8 mouse cellular contexts compared by ENCODE assay signal in genomic region chr8:70477269-70477982, GRCm38 (mm10). TPM values are rescaled to one million over a fixed set of nuclear protein-coding genes. Genes with fewer than 3 reads are reported as not detected.
A peak's percentile ranks its signal among the peaks of the same experiment; 100 is the strongest.
DNase-seq lines count a peak whose midpoint lies in the region; ATAC-seq and TF ChIP-seq lines count a peak whose summit lies in the region.

No protein-coding gene starts in this region.

- intact Hi-C loops in heart, adult 2 months (cut with DNase I), result loop anchor here (2.0 kb wide), 2 partner anchors 25 to 39 kb away; partner anchors contain the start of gene Crtc1
- intact Hi-C loops in heart, postnatal 10 days (cut with DNase I), result no loop called here

- H3K4me1 ChIP-seq in heart, adult 2 months (ENCODE audit: control insufficient read depth, insufficient read depth, low read length), result peaks cover 2% of the 10 kb centered on the region
- H3K4me1 ChIP-seq in forebrain, embryonic 13.5 days, result peaks cover 7% of the 10 kb centered on the region
- H3K4me1 ChIP-seq in midbrain, embryonic 13.5 days (replicated peaks), result peaks cover 11% of the 10 kb centered on the region

- H3K4me3 ChIP-seq in heart, adult 2 months, result peak overlapping the region; percentile 93
- H3K4me3 ChIP-seq in forebrain, embryonic 13.5 days, result peak overlapping the region; percentile 68
- peak overlapping the region; percentile 66 for H3K4me3 ChIP-seq in midbrain, embryonic 13.5 days (replicated peaks)

- H3K9ac ChIP-seq in heart, adult 2 months (ENCODE audit: low read depth, low read length), result no peak overlapping the region
- no peak overlapping the region for H3K9ac ChIP-seq in forebrain, embryonic 13.5 days
- no peak overlapping the region for H3K9ac ChIP-seq in midbrain, embryonic 13.5 days (replicated peaks)

- peak; percentile 52 for ATAC-seq in forebrain, embryonic 13.5 days
- peak; percentile 59 for ATAC-seq in midbrain, embryonic 13.5 days

- no peak for TF ChIP-seq EP300 in heart, adult 2 months (IDR thresholded peaks at IDR 0.05; ENCODE audit: insufficient read depth, low read depth, low read length)

- no peaks in the 10 kb centered on the region for H3K27me3 ChIP-seq in heart, adult 2 months (ENCODE audit: control insufficient read depth, insufficient read depth, low read length)
- H3K27me3 ChIP-seq in forebrain, embryonic 13.5 days, result peaks cover 31% of the 10 kb centered on the region
- peaks cover 32% of the 10 kb centered on the region for H3K27me3 ChIP-seq in midbrain, embryonic 13.5 days

- H3K9me3 ChIP-seq in forebrain, embryonic 13.5 days (replicated peaks), result no peaks in the 10 kb centered on the region
- no peaks in the 10 kb centered on the region for H3K9me3 ChIP-seq in midbrain, embryonic 13.5 days

- no peaks in the 10 kb centered on the region; the same call in 1 of the 2 replicates for H3K36me3 ChIP-seq in heart, adult 2 months (ENCODE audit: control insufficient read depth, insufficient read depth, low read length)
- H3K36me3 ChIP-seq in forebrain, embryonic 13.5 days (ENCODE audit: poor library complexity, severe bottlenecking), result 0 out of 2 replicates have a peak, but pooled peaks cover 3% of the 10 kb centered on the region
- no peaks in the 10 kb centered on the region for H3K36me3 ChIP-seq in midbrain, embryonic 13.5 days

- no peak for TF ChIP-seq CTCF in heart, adult 2 months (IDR thresholded peaks at IDR 0.05)

- no peak for TF ChIP-seq POLR2A in heart, adult 2 months (IDR thresholded peaks at IDR 0.05; ENCODE audit: insufficient read depth, low read depth, low read length)

- H3K4me2 ChIP-seq in forebrain, embryonic 13.5 days, result peak overlapping the region; percentile 77
- H3K4me2 ChIP-seq in midbrain, embryonic 13.5 days (replicated peaks), result peak overlapping the region; percentile 66

- no peak overlapping the region; the same call in 1 of the 2 replicates for H3K27ac ChIP-seq in heart, adult 2 months
- no peak overlapping the region for H3K27ac ChIP-seq in forebrain, embryonic 13.5 days
- no peak overlapping the region for H3K27ac ChIP-seq in midbrain, embryonic 13.5 days

- DNase-seq in heart, adult 2 months, result no peak
- no peak for DNase-seq in heart, postnatal 10 days
- peak; percentile 83 for DNase-seq in NIH3T3 (ENCODE audit: low read depth)
- DNase-seq in kidney, postnatal 25 days, result peak; percentile 33 to 61
- no peak for DNase-seq in right cerebral cortex, postnatal 36 days (ENCODE audit: low spot score in 2 of 2)
- DNase-seq in layer of hippocampus, adult 9-11 months, result no peak

- 9% methylated on average over 21 of the region's 21 CpGs for WGBS in heart, adult 2 months
- WGBS in forebrain, embryonic 13.5 days, result 2% methylated on average over 21 of the region's 21 CpGs
- WGBS in midbrain, embryonic 13.5 days, result 2% methylated on average over 21 of the region's 21 CpGs

- H3K79me2 ChIP-seq in heart, adult 2 months (replicated peaks; ENCODE audit: control insufficient read depth, insufficient read depth, low read length), result no peaks in the 10 kb centered on the region

RNA-seq across cellular contexts. Expression of gene Klhl26, which starts 0.7 kb away (rescaled TPM):
- total RNA-seq in heart, adult 2 months (2021), result 1 to 10 TPM; 8.1 to 8.6 TPM
- polyA plus RNA-seq in heart, adult 2 months (2012; rRNA removed), result 18.8 and 21.2 TPM in 2 replicates
- total RNA-seq in heart, postnatal 10 days (2021), result 1 to 10 TPM; 8.4 to 8.9 TPM
- 15.3 and 16.4 TPM in 2 replicates for polyA plus RNA-seq in forebrain, embryonic 13.5 days (2015; fragmentation: Nextera tagmentation; extraction: Ambion mirVana)
- 19.3 and 22.2 TPM in 2 replicates for polyA plus RNA-seq in midbrain, embryonic 13.5 days (2015; fragmentation: Nextera tagmentation; extraction: Ambion mirVana)

RNA-seq across cellular contexts. Expression of gene Tmem59l, which starts 9.7 kb away (rescaled TPM):
- total RNA-seq in heart, adult 2 months (2021), result not detected
- polyA plus RNA-seq in heart, adult 2 months (2012; rRNA removed), result 0.21 and 0.53 TPM in 2 replicates
- not detected for total RNA-seq in heart, postnatal 10 days (2021)
- 32.5 and 38.0 TPM in 2 replicates for polyA plus RNA-seq in forebrain, embryonic 13.5 days (2015; fragmentation: Nextera tagmentation; extraction: Ambion mirVana)
- polyA plus RNA-seq in midbrain, embryonic 13.5 days (2015; fragmentation: Nextera tagmentation; extraction: Ambion mirVana), result 60.6 and 61.5 TPM in 2 replicates

RNA-seq across cellular contexts. Expression of gene Crlf1, which starts 15.5 kb away (rescaled TPM):
- total RNA-seq in heart, adult 2 months (2021), result under 1 TPM; 0.68 to 0.89 TPM
- 0.38 and 2.3 TPM in 2 replicates for polyA plus RNA-seq in heart, adult 2 months (2012; rRNA removed)
- under 1 TPM; 0.38 to 0.72 TPM for total RNA-seq in heart, postnatal 10 days (2021)
- 0.86 and 0.92 TPM in 2 replicates for polyA plus RNA-seq in forebrain, embryonic 13.5 days (2015; fragmentation: Nextera tagmentation; extraction: Ambion mirVana)
- polyA plus RNA-seq in midbrain, embryonic 13.5 days (2015; fragmentation: Nextera tagmentation; extraction: Ambion mirVana), result 0.97 and 1.1 TPM in 2 replicates

RNA-seq across cellular contexts. Expression of gene Rex1bd, which starts 29.1 kb away (rescaled TPM):
- total RNA-seq in heart, adult 2 months (2021), result 100 to 1,000 TPM; 111 to 118 TPM
- 129 and 145 TPM in 2 replicates for polyA plus RNA-seq in heart, adult 2 months (2012; rRNA removed)
- total RNA-seq in heart, postnatal 10 days (2021), result 100 to 1,000 TPM; 108 to 114 TPM
- 150 and 154 TPM in 2 replicates for polyA plus RNA-seq in forebrain, embryonic 13.5 days (2015; fragmentation: Nextera tagmentation; extraction: Ambion mirVana)
- polyA plus RNA-seq in midbrain, embryonic 13.5 days (2015; fragmentation: Nextera tagmentation; extraction: Ambion mirVana), result 152 and 155 TPM in 2 replicates

RNA-seq across cellular contexts. Expression of gene Uba52, which starts 33.2 kb away (rescaled TPM):
- total RNA-seq in heart, adult 2 months (2021), result 1,000 to 10,000 TPM; 1,480 to 1,595 TPM
- 439 and 626 TPM in 2 replicates for polyA plus RNA-seq in heart, adult 2 months (2012; rRNA removed)
- total RNA-seq in heart, postnatal 10 days (2021), result 1,000 to 10,000 TPM; 1,604 to 1,683 TPM
- 812 and 920 TPM in 2 replicates for polyA plus RNA-seq in forebrain, embryonic 13.5 days (2015; fragmentation: Nextera tagmentation; extraction: Ambion mirVana)
- polyA plus RNA-seq in midbrain, embryonic 13.5 days (2015; fragmentation: Nextera tagmentation; extraction: Ambion mirVana), result 680 and 755 TPM in 2 replicates

Comparison
In these comparisons a context has a peak if more than half of its experiments do, and no peak if none do; other contexts are left out.
1. DNase-seq: peak in NIH3T3 (single experiment) and kidney, postnatal 25 days (2 of 2); none in heart, adult 2 months (0 of 2), heart, postnatal 10 days (0 of 2), right cerebral cortex, postnatal 36 days (0 of 2) and layer of hippocampus, adult 9-11 months (single experiment).
2. RNA of gene Tmem59l, which starts 9.7 kb away (polyA plus RNA-seq): 60.6 to 61.5 TPM in midbrain, embryonic 13.5 days and 32.5 to 38.0 TPM in forebrain, embryonic 13.5 days; 0.21 to 0.53 TPM in heart, adult 2 months; every median in the first group is over 10 times any median in the second.
3. Peak in every context shown above with its lines, with median percentiles within 50 percentile points of each other: H3K4me3 ChIP-seq.